Mouse (Mus musculus) heart, embryonic 14.5 days (tissue): ENCODE measurements around the gene Otud4. TPM values are rescaled to one million over a fixed set of nuclear protein-coding genes. Genes with fewer than 3 reads are reported as not detected.
A peak's percentile ranks its signal among the peaks of the same experiment; 100 is the strongest.

Source experiments
- ATAC-seq: fragments of 200-750 bp; cut with Nextera tagmentation; 2 replicates; pipeline ENCODE4 v1.8.0; 2017; ENCODE audit warnings: low read depth, moderate TSS enrichment; ENCODE audit not compliant: insufficient number of reproducible peaks, insufficient read depth, low FRiP score
- H3K27ac ChIP-seq, 2 experiments: fragments of 200-500 bp in 1 of 2; fragments of 300-500 bp in 1 of 2; sonication (generic) in 1 of 2; replicated peaks in 1 of 2; 2 replicates each; pipeline ENCODE4 v1.5.1; 2012 to 2014; ENCODE audit warnings: low read depth in 2 of 2, low read length in 2 of 2, control low read depth in 1 of 2, mild to moderate bottlenecking in 1 of 2, mixed read lengths in 1 of 2; ENCODE audit not compliant: control insufficient read depth in 1 of 2, insufficient read depth in 1 of 2
- H3K27me3 ChIP-seq: fragments of 300-500 bp; sonication (generic); 2 replicates; pipeline ENCODE4 v1.6.1; 2014; ENCODE audit warnings: mild to moderate bottlenecking, low read length, control low read depth; ENCODE audit not compliant: control insufficient read depth, insufficient read depth
- H3K36me3 ChIP-seq: fragments of 300-500 bp; sonication (generic); 2 replicates; pipeline ENCODE4 v1.6.1; 2014; ENCODE audit warnings: mild to moderate bottlenecking, control low read depth, low read length, mixed read lengths; ENCODE audit not compliant: control insufficient read depth, insufficient read depth
- H3K4me1 ChIP-seq, 2 experiments: fragments of 200-500 bp in 1 of 2; fragments of 300-500 bp in 1 of 2; sonication (generic) in 1 of 2; 2 replicates each; pipeline ENCODE4 v1.6.1; 2012 to 2014; ENCODE audit warnings: low read length in 2 of 2, control low read depth in 1 of 2, mixed read lengths in 1 of 2; ENCODE audit not compliant: control insufficient read depth in 2 of 2, insufficient read depth in 2 of 2
- H3K4me2 ChIP-seq: fragments of 300-500 bp; sonication (generic); 2 replicates; pipeline ENCODE4 v1.6.1; 2014; ENCODE audit warnings: mild to moderate bottlenecking, low read length
- H3K4me3 ChIP-seq, 2 experiments: fragments of 200-500 bp in 1 of 2; fragments of 300-500 bp in 1 of 2; sonication (generic) in 1 of 2; 2 replicates each; pipeline ENCODE4 v1.5.1; 2012 to 2014; ENCODE audit warnings: low read length in 2 of 2, mild to moderate bottlenecking in 2 of 2, control low read depth in 1 of 2, low read depth in 1 of 2, moderate library complexity in 1 of 2; ENCODE audit not compliant: control insufficient read depth in 1 of 2, insufficient read depth in 1 of 2
- H3K9ac ChIP-seq: fragments of 300-500 bp; sonication (generic); 2 replicates; pipeline ENCODE4 v1.6.1; 2014; ENCODE audit warnings: mild to moderate bottlenecking, low read length
- H3K9me3 ChIP-seq: fragments of 300-500 bp; sonication (generic); 2 replicates; pipeline ENCODE4 v1.6.1; 2016; ENCODE audit warnings: low read length, control low read depth; ENCODE audit not compliant: control insufficient read depth
- WGBS: fragments of 180-500 bp; shearing (Covaris S2); extraction: QIAGEN DNeasy Blood & Tissue Kit; methylation state at CpG from one replicate; pipeline ENCODE4 v1.1.7; 2014; 5-methylcytosine and 5-hydroxymethylcytosine counted together
- polyA plus RNA-seq: library from polyadenylated mRNA; unstranded; fragments of >200 nt; fragmentation: Nextera tagmentation; extraction: Ambion mirVana; gene quantifications from 2 replicates; pipeline ENCODE4 v1.2.1, GENCODE M21; 2014

Gene Otud4
- polyA plus RNA-seq, 1 experiment from 2014 or later = 27.4 TPM

DNA sequence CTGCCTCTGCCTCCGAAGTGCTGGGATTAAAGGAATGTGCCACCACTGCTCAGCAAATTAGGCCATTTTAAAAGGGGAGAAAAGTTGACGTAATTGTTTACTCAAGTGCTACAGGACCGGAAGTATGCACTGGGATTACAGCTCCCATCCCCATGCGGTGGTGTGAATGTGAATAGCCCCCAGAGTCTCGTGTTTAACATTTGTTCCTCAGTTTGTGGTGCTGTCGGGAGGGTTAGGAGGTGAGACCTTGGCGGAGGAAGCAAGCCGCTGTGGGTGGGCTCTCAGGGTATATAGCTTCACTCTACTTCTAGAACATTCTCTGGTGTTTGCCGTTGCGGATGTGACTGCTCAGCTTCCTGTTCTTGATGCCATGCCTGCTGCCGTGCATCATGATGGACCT, 17.1 kb upstream of the Otud4 start:
- Histone ChIP-seq H3K9me3 (no peaks in the 10 kb centered on the region), H3K9ac (no peak overlapping the region), H3K36me3 (no peaks in the 10 kb centered on the region), H3K27me3 (no peaks in the 10 kb centered on the region), H3K4me2 (no peak overlapping the region), H3K27ac (no peak overlapping the region), H3K4me1 (peaks cover 22 to 41% of the 10 kb centered on the region in 2 experiments), H3K4me3 (no peak overlapping the region)
- ATAC-seq = no peak
- 76% methylated on average over 11 of the region's 11 CpGs for WGBS

DNA sequence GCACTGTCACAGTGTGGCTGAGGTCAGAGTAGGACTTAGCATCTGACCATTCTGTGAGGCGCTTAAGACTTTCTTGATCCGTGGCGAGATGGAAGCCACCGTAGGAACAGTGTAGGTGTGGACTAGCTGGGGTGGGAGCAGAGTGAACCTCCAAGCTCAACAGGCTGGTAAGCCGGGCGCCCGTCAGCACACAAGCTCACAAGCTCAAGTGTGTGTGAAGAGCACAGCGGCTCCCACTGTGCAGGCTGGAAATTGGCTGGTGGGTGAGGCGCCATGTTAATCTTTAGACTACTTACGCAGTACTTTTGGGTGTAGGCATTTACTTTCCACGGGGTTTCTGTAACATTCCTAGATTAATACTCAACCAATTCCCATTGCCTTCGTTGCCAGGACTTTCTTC, 16.1 kb upstream of the Otud4 start:
- H3K4me3 ChIP-seq = no peak overlapping the region
- no peak overlapping the region for H3K9ac ChIP-seq
- no peak overlapping the region for H3K4me2 ChIP-seq
- ATAC-seq = no peak
- no peaks in the 10 kb centered on the region for H3K9me3 ChIP-seq
- peaks cover 22 to 40% of the 10 kb centered on the region in 2 experiments for H3K4me1 ChIP-seq
- H3K27ac ChIP-seq = no peak overlapping the region
- 78% methylated on average over 12 of the region's 12 CpGs for WGBS
- no peaks in the 10 kb centered on the region for H3K36me3 ChIP-seq
- H3K27me3 ChIP-seq = no peaks in the 10 kb centered on the region

DNA sequence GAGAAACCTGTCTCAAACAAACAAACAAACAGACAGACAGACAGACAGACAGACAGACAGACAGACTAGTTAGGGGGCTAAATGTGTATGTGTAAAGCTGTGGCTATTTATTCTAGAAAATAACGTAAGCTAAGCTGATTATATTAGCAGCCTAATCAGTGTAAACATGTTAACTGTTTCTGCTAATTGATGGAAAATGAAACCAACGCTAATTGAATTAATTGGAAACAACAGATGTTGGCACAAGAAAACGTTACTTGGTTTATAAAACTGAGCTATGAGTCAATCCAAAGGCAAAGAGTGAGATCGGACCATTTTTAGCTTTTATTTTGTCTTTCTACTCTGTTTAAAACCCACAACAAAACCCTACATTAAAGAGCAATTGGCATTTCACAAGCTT, 15.0 kb upstream of the Otud4 start:
- H3K9ac ChIP-seq = no peak overlapping the region
- no peak overlapping the region for H3K27ac ChIP-seq
- H3K4me1 ChIP-seq = peaks cover 19 to 29% of the 10 kb centered on the region in 2 experiments
- 89% methylated on average over 4 of the region's 4 CpGs for WGBS
- H3K27me3 ChIP-seq = no peaks in the 10 kb centered on the region
- no peak overlapping the region for H3K4me3 ChIP-seq
- H3K9me3 ChIP-seq = no peaks in the 10 kb centered on the region
- no peak for ATAC-seq
- no peaks in the 10 kb centered on the region for H3K36me3 ChIP-seq
- no peak overlapping the region for H3K4me2 ChIP-seq

DNA sequence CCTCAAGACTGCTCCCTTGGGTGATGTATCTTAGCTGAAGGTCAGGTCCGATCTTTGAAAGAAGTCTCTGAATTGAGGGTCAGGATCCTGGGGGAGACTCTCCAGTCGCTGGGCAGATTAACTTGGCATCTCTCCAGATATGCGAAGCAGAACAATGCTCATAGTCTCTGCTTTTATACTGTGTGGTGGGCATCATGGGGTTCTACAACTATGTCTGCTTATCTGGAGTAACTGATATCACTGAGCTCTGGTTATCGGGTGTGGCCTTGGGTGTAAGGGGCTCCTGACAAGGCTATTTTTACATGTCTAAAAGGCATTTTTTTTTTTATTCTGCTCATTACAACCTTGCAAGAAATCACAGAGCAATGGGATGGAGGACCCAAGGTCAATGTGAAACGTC, 13.2 kb upstream of the Otud4 start:
- Histone ChIP-seq H3K36me3 (no peaks in the 10 kb centered on the region), H3K27me3 (no peaks in the 10 kb centered on the region), H3K9me3 (no peaks in the 10 kb centered on the region), H3K4me2 (no peak overlapping the region), H3K4me3 (no peak overlapping the region), H3K9ac (no peak overlapping the region), H3K27ac (peak overlapping the region in 1 of 2 experiments; percentile 19; a peak in 2 of 4 replicates), H3K4me1 (peaks cover 6 to 12% of the 10 kb centered on the region in 2 experiments)
- WGBS = 15% methylated on average over 5 of the region's 5 CpGs
- ATAC-seq = no peak

DNA sequence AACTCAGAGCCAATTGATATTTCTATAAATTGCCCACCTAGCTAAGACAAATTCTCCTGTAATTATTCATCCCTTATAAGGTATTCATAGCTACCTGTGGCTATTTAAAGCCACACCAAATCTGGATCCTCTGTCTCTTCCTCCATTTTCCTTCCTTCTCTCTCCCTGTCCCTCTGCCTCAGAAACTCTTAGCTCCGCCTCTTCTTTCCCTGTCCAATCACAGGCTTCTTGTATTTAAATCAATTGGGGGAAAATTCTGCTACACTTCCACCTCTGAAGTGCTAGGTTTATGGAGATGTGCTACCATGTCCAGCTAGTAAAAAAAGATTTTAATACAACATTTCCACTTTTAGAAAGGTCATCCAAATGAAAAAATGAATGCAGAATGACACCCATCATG, 3.9 kb upstream of the Otud4 start:
- Histone ChIP-seq H3K9ac (no peak overlapping the region), H3K4me2 (no peak overlapping the region), H3K27me3 (no peaks in the 10 kb centered on the region), H3K9me3 (peaks cover 14% of the 10 kb centered on the region), H3K4me1 (no peaks in the 10 kb centered on the region), H3K36me3 (no peaks in the 10 kb centered on the region), H3K4me3 (no peak overlapping the region), H3K27ac (no peak overlapping the region)
- no peak for ATAC-seq
- 100% methylated on average over 1 of the region's 1 CpGs for WGBS

DNA sequence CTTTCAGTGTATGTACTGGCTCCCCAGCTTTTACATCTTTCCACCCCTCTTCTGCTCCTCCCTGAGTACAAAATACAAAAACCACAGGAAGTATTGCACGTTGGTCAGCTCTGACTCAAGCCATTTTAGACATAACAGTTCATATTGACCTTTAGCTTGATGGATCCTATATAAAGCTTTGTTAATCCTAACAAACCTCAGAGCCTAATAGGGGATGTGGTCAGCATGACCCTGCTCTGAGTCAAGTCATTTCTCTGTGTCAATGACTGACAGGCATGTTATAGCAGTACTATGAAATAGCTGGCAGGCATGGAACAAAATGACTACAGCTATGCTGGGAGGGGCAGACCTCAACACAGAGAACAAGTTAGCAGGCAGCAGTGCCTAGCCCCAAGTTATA, 3.3 kb upstream of the Otud4 start:
- 66% methylated on average over 1 of the region's 1 CpGs for WGBS
- H3K4me1 ChIP-seq = no peaks in the 10 kb centered on the region
- no peak overlapping the region for H3K4me2 ChIP-seq
- no peak for ATAC-seq
- H3K9ac ChIP-seq = no peak overlapping the region
- H3K27ac ChIP-seq = no peak overlapping the region
- peaks cover 14% of the 10 kb centered on the region for H3K9me3 ChIP-seq
- no peak overlapping the region for H3K4me3 ChIP-seq
- no peaks in the 10 kb centered on the region for H3K36me3 ChIP-seq
- H3K27me3 ChIP-seq = no peaks in the 10 kb centered on the region

DNA sequence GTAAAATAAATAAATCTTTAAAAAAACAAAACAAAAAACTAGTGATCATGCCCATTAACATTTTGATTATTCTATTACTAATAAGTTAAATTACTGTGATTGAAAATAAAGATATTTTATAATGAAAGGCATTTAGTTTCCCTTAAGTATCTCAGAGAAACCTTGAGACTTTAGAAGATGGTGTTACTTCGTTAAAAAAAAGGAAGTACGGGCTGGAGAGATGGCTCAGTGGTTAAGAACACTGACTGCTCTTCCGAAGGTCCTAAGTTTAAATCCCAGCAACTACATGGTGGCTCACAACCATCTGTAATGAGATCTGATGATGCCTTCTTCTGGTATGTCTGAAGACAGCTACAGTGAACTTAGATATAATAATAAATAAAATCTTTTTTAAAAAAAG, 2.2 kb upstream of the Otud4 start:
- Histone ChIP-seq H3K9me3 (peaks cover 14% of the 10 kb centered on the region), H3K27ac (no peak overlapping the region), H3K9ac (no peak overlapping the region), H3K27me3 (no peaks in the 10 kb centered on the region), H3K36me3 (no peaks in the 10 kb centered on the region), H3K4me3 (no peak overlapping the region), H3K4me1 (peaks cover 0 to 1% of the 10 kb centered on the region in 2 experiments; a peak in 2 of 4 replicates), H3K4me2 (no peak overlapping the region)
- no peak for ATAC-seq
- 92% methylated on average over 3 of the region's 3 CpGs for WGBS

DNA sequence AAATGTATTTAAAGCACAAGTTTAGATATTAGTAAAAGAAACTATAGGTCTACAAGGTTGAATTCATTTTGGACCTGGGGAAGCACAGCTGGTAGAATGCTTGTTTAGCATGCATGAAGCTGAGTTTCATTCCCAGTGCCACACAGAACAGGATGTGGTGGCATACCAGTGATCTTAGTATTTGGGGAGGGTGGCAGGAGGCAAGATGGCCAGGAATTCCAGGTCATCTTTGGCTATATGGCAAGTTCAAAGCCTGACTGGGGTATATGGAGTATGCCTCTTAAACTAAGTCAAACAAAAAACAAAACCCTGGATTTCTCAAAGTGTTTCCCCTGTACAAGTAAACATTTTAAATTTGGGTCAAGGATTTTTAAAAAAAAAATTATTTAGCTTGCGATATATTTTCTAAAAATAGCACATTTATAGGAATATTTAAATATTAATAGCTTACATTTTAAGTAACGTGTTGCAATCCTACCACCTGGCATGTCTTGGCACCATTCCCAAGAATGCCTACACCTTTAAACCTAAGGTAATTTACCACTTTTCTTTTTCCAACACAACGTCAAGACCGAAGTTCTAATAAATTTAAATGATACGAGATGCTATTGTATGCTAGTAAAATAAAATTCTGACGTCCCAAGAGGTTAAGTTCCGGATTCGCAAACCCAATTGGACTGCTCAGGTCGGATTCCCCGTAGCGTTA, 1.3 kb upstream of the Otud4 start:
- peak overlapping the region; percentile 98 to 99; a peak in 3 of 4 replicates for H3K27ac ChIP-seq
- no peak for ATAC-seq
- peak overlapping the region; percentile 82 for H3K9ac ChIP-seq
- peaks cover 14% of the 10 kb centered on the region for H3K9me3 ChIP-seq
- H3K27me3 ChIP-seq = no peaks in the 10 kb centered on the region
- peak overlapping the region; percentile 85 to 99; a peak in 3 of 4 replicates for H3K4me3 ChIP-seq
- H3K36me3 ChIP-seq = no peaks in the 10 kb centered on the region
- peaks cover under 1 to 8% of the 10 kb centered on the region in 2 experiments for H3K4me1 ChIP-seq
- peak overlapping the region; percentile 81 for H3K4me2 ChIP-seq
- WGBS = 8% methylated on average over 11 of the region's 11 CpGs
